19 mouse cellular contexts compared by ENCODE assay signal in the genomic region with DNA sequence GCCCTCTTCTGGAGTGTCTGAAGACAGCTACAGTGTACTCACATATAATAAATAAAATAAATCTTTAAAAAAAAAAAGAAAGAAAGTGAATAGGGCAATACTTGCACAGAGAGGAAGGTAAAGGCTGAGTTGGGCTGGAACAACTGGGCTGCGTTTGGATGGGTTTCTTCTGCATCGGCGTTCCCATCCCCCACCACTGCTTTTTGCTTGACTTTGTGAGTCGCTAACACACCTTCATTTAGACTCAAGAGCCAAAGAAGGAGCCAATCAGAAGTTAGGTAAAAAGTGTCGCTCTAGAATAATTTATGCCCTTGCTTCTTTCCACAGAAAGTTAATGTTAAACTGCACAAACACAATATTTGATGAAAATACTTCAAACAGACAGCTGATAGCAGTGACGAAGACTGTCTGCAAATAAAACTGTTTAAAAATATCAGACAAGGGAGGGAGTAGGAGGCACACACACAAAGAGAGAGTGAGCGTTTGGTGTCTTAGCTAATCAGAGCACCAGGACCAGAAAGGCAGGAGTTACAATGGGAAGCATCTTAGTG.
"Had no signal": no experiment of that assay in that cellular context is flagged by ENCODE, and none has a peak within 500 bp of the region (broad histone marks: within the 10 kb centered on the region; RNA-seq: fewer than 3 reads in every experiment).

No protein-coding gene starts in this region.

- DNase-seq: lung, adult 18-20 months; lung, embryonic 14.5 days; lung, postnatal 10 days; lung, postnatal 4 days; midbrain, embryonic 14.5 days; retina, postnatal 1 day; right cerebral cortex, adult 18-20 months; right cerebral cortex, postnatal 25 days; right cerebral cortex, postnatal 4 days; spleen, adult 18-20 months; thymus, adult 18-20 months; thymus, postnatal 14 days; thymus, postnatal 36 days had no signal

- ATAC-seq: midbrain, embryonic 16.5 days had no signal

- H3K4me2 ChIP-seq: lung, embryonic 14.5 days; midbrain, embryonic 12.5 days; neural tube, embryonic 13.5 days; neural tube, embryonic 15.5 days had no signal

- H3K9me3 ChIP-seq: midbrain, embryonic 10.5 days; midbrain, embryonic 12.5 days; neural tube, embryonic 13.5 days; neural tube, embryonic 15.5 days had no signal

- H3K27me3 ChIP-seq: neural tube, embryonic 13.5 days; neural tube, embryonic 15.5 days had no signal

- H3K27ac ChIP-seq: midbrain, embryonic 10.5 days; midbrain, embryonic 12.5 days; neural tube, embryonic 15.5 days had no signal

- H3K9ac ChIP-seq: lung, embryonic 14.5 days; midbrain, embryonic 12.5 days; neural tube, embryonic 13.5 days; neural tube, embryonic 15.5 days had no signal

- H3K36me3 ChIP-seq: midbrain, embryonic 10.5 days; midbrain, embryonic 12.5 days; neural tube, embryonic 13.5 days; neural tube, embryonic 15.5 days had no signal

- H3K4me3 ChIP-seq: midbrain, embryonic 10.5 days; midbrain, embryonic 12.5 days; myocyte; neural tube, embryonic 13.5 days; neural tube, embryonic 15.5 days had no signal
